8 mouse cellular contexts compared by ENCODE assay signal in the genomic region with DNA sequence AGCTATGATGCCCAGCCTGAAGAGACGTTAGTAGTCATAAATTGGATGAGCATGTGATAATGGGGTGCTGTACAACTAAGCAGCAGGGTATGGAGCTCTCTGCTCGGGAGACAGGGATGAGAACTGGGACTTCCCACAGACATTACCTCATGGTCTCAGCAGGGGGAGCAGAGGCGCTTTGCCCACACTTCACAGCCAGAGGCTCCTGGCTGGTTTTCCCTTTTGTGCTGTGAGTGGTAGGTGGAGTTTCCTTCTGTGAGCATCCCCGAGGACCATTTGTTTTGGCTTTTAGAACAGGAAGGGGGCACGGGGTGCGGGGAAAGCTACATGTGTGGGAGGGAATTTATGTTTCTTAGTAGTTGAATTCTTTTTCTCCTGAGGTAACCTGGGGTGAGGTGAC.
DNase-seq lines count a peak whose midpoint lies in the region; ATAC-seq and TF ChIP-seq lines count a peak whose summit lies in the region.

No protein-coding gene starts in this region.

- no peaks in the 10 kb centered on the region for H3K9me3 ChIP-seq in embryonic facial prominence, embryonic 15.5 days (replicated peaks)
- H3K9me3 ChIP-seq in heart, embryonic 11.5 days (replicated peaks; ENCODE audit: control insufficient read depth, low read length): no peaks in the 10 kb centered on the region
- H3K9me3 ChIP-seq in kidney, embryonic 14.5 days (ENCODE audit: control insufficient read depth, low read length): no peaks in the 10 kb centered on the region
- H3K9me3 ChIP-seq in midbrain, postnatal 0 days (ENCODE audit: low read length): no peaks in the 10 kb centered on the region

- ATAC-seq in embryonic facial prominence, embryonic 15.5 days (ENCODE audit: insufficient number of reproducible peaks, low FRiP score, low TSS enrichment, low read depth): peak; percentile 68; the same call in 1 of the 2 replicates
- peak; percentile 65; the same call in 1 of the 2 replicates for ATAC-seq in heart, embryonic 11.5 days (replicated peaks; ENCODE audit: insufficient number of reproducible peaks, low FRiP score, low TSS enrichment)
- peak; percentile 78 for ATAC-seq in kidney, embryonic 14.5 days (ENCODE audit: low FRiP score, low TSS enrichment)
- ATAC-seq in midbrain, postnatal 0 days (ENCODE audit: low FRiP score): no peak

- DNase-seq in urinary bladder, postnatal 14 days (ENCODE audit: low spot score): peak; percentile 73
- DNase-seq in urinary bladder, adult 2 months (ENCODE audit: low spot score): no peak
- DNase-seq in liver, adult 2 months (ENCODE audit: extremely low read depth, low read depth, low spot score): no peak
- peak; percentile 44 for DNase-seq in midbrain, postnatal 0 days (ENCODE audit: low spot score)
- DNase-seq in spleen, postnatal 4 days (ENCODE audit: low spot score in 2 of 2): no peak

- peak overlapping the region; percentile 32 for H3K4me3 ChIP-seq in embryonic facial prominence, embryonic 15.5 days (replicated peaks)
- H3K4me3 ChIP-seq in heart, embryonic 11.5 days (ENCODE audit: low read depth, low read length): peak overlapping the region; percentile 11
- peak overlapping the region; percentile 25; the same call in 1 of the 2 replicates for H3K4me3 ChIP-seq in kidney, embryonic 14.5 days (ENCODE audit: low read length)
- H3K4me3 ChIP-seq in liver, adult 2 months (ENCODE audit: insufficient read depth, low read depth, low read length): no peak overlapping the region
- H3K4me3 ChIP-seq in midbrain, postnatal 0 days (ENCODE audit: low read depth, low read length): no peak overlapping the region

- H3K27ac ChIP-seq in embryonic facial prominence, embryonic 15.5 days (replicated peaks): peak overlapping the region; percentile 76
- peak overlapping the region; percentile 66 for H3K27ac ChIP-seq in heart, embryonic 11.5 days (ENCODE audit: low read depth, low read length)
- peak overlapping the region; percentile 83 for H3K27ac ChIP-seq in kidney, embryonic 14.5 days (ENCODE audit: low read depth, low read length)
- H3K27ac ChIP-seq in liver, adult 2 months (replicated peaks; ENCODE audit: insufficient read depth, low read depth, low read length): no peak overlapping the region
- H3K27ac ChIP-seq in midbrain, postnatal 0 days (ENCODE audit: low read depth, low read length): no peak overlapping the region

- TF ChIP-seq POLR2A in liver, adult 2 months (IDR thresholded peaks at IDR 0.05; ENCODE audit: extremely low read depth, insufficient read depth, low read length): no peak

- no peak overlapping the region for H3K9ac ChIP-seq in embryonic facial prominence, embryonic 15.5 days
- peak overlapping the region; percentile 56; the same call in 1 of the 2 replicates for H3K9ac ChIP-seq in heart, embryonic 11.5 days (ENCODE audit: low read depth, low read length)
- H3K9ac ChIP-seq in kidney, embryonic 14.5 days (ENCODE audit: low read depth, low read length): no peak overlapping the region
- H3K9ac ChIP-seq in liver, adult 2 months (ENCODE audit: low read depth, low read length): no peak overlapping the region
- H3K9ac ChIP-seq in midbrain, postnatal 0 days (replicated peaks; ENCODE audit: low read length, poor library complexity, severe bottlenecking): no peak overlapping the region

- H3K36me3 ChIP-seq in embryonic facial prominence, embryonic 15.5 days: no peaks in the 10 kb centered on the region
- no peaks in the 10 kb centered on the region for H3K36me3 ChIP-seq in heart, embryonic 11.5 days (ENCODE audit: control insufficient read depth, insufficient read depth, low read length)
- H3K36me3 ChIP-seq in kidney, embryonic 14.5 days (ENCODE audit: control insufficient read depth, insufficient read depth, low read length): no peaks in the 10 kb centered on the region
- no peaks in the 10 kb centered on the region for H3K36me3 ChIP-seq in liver, adult 2 months (ENCODE audit: control insufficient read depth, insufficient read depth, low read length)
- H3K36me3 ChIP-seq in midbrain, postnatal 0 days (ENCODE audit: insufficient read depth, low read length): no peaks in the 10 kb centered on the region

- H3K4me2 ChIP-seq in embryonic facial prominence, embryonic 15.5 days (replicated peaks): peak overlapping the region; percentile 67
- H3K4me2 ChIP-seq in heart, embryonic 11.5 days: peak overlapping the region; percentile 58
- H3K4me2 ChIP-seq in kidney, embryonic 14.5 days (replicated peaks; ENCODE audit: low read depth, low read length): peak overlapping the region; percentile 61
- H3K4me2 ChIP-seq in midbrain, postnatal 0 days (ENCODE audit: low read depth, low read length, poor library complexity, severe bottlenecking): no peak overlapping the region; the same call in 1 of the 2 replicates

- H3K79me2 ChIP-seq in liver, adult 2 months (ENCODE audit: control insufficient read depth, insufficient read depth, low read length): no peaks in the 10 kb centered on the region

- TF ChIP-seq CTCF in liver, adult 2 months (IDR thresholded peaks at IDR 0.05; ENCODE audit: low read depth, low read length): peak; percentile 67
- TF ChIP-seq CTCF in midbrain, postnatal 0 days (IDR thresholded peaks at IDR 0.05): peak; percentile 62

- no peaks in the 10 kb centered on the region for H3K27me3 ChIP-seq in embryonic facial prominence, embryonic 15.5 days
- no peaks in the 10 kb centered on the region for H3K27me3 ChIP-seq in heart, embryonic 11.5 days (ENCODE audit: control insufficient read depth, insufficient read depth, low read length)
- no peaks in the 10 kb centered on the region for H3K27me3 ChIP-seq in kidney, embryonic 14.5 days (ENCODE audit: control insufficient read depth, insufficient read depth, low read length)
- H3K27me3 ChIP-seq in liver, adult 2 months (ENCODE audit: control insufficient read depth, insufficient read depth, low read length): no peaks in the 10 kb centered on the region
- H3K27me3 ChIP-seq in midbrain, postnatal 0 days (ENCODE audit: insufficient read depth, low read length): no peaks in the 10 kb centered on the region

- H3K4me1 ChIP-seq in embryonic facial prominence, embryonic 15.5 days: peaks cover 21% of the 10 kb centered on the region
- peaks cover 10% of the 10 kb centered on the region for H3K4me1 ChIP-seq in heart, embryonic 11.5 days (ENCODE audit: control insufficient read depth, insufficient read depth, low read length)
- H3K4me1 ChIP-seq in kidney, embryonic 14.5 days (ENCODE audit: control insufficient read depth, insufficient read depth, low read length): peaks cover 18% of the 10 kb centered on the region
- no peaks in the 10 kb centered on the region; the same call in 1 of the 2 replicates for H3K4me1 ChIP-seq in liver, adult 2 months (ENCODE audit: control insufficient read depth, insufficient read depth, low read length)
- H3K4me1 ChIP-seq in midbrain, postnatal 0 days (ENCODE audit: insufficient read depth, low read length): no peaks in the 10 kb centered on the region

- WGBS in embryonic facial prominence, embryonic 15.5 days: under 1% methylated on average over 6 of the region's 6 CpGs
- WGBS in heart, embryonic 11.5 days (ENCODE audit: insufficient replicate concordance): 1% methylated on average over 6 of the region's 6 CpGs
- 4% methylated on average over 6 of the region's 6 CpGs for WGBS in kidney, embryonic 14.5 days
- 9% methylated on average over 6 of the region's 6 CpGs for WGBS in liver, adult 2 months
- 5% methylated on average over 6 of the region's 6 CpGs for WGBS in midbrain, postnatal 0 days

Comparison
In these comparisons a context has a peak if more than half of its experiments do, and no peak if none do; other contexts are left out.
1. DNase-seq: peak in urinary bladder, postnatal 14 days (single experiment) and midbrain, postnatal 0 days (single experiment); none in urinary bladder, adult 2 months (single experiment), liver, adult 2 months (single experiment) and spleen, postnatal 4 days (0 of 2).
2. H3K27ac ChIP-seq: peak in embryonic facial prominence, embryonic 15.5 days (single experiment), heart, embryonic 11.5 days (single experiment) and kidney, embryonic 14.5 days (single experiment); none in liver, adult 2 months (single experiment) and midbrain, postnatal 0 days (single experiment).
3. H3K4me3 ChIP-seq: peak in embryonic facial prominence, embryonic 15.5 days (single experiment), heart, embryonic 11.5 days (single experiment) and kidney, embryonic 14.5 days (single experiment); none in liver, adult 2 months (single experiment) and midbrain, postnatal 0 days (single experiment).